Mouse (Mus musculus) CD4-positive naive resting alpha-beta T cell, adult 57 days (primary cell): Measurements from ENCODE around the gene Arvcf. TPM values are rescaled to one million over a fixed set of nuclear protein-coding genes. Genes with fewer than 3 reads are reported as not detected.

Experiments
- total RNA-seq: library from RNA; stranded (reverse); gene quantifications from one replicate; pipeline ENCODE4 v1.2.4, GENCODE M21; 2023

Gene Arvcf
- total RNA-seq: 4.8 TPM

DNA sequence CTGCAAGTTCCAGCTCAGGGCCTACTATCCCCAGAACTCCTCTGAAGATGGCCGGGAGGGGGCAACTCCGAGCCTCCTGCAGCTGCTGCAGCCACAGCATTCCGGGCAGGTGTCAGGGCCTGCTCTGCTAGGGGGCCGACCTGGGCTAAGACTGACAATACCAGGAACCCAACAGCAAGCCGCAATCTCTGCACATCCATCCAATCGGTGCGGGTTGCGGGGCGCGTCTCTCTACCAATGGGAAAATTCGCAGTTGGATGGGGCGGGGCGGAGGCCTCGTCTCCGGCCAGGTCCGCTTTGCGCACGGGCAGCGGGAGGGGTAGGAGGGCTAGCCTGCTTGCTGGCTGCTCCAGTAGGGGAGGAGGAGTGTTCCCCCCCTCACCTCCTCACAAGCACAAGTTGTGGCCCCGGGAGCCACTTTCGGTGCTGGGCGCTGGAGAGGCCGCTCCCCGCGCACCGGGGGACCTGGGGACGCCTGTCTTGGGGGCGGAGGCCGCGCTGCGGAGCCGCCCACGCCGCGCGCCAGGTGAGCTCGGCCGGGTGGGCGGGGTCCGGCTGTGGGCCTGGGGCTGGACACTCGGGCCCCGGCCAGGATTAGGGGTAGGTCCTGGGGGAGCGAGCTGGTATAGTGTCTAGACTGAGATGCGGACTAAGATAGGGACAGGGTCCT, at the start of gene Arvcf, which contains the start of gene Tango2:
TSS of gene Arvcf (plus strand) at position 252 of the 670 bp plus-strand sequence.
TSS of gene Tango2 (minus strand) at position 173 of the 670 bp plus-strand sequence.

DNA sequence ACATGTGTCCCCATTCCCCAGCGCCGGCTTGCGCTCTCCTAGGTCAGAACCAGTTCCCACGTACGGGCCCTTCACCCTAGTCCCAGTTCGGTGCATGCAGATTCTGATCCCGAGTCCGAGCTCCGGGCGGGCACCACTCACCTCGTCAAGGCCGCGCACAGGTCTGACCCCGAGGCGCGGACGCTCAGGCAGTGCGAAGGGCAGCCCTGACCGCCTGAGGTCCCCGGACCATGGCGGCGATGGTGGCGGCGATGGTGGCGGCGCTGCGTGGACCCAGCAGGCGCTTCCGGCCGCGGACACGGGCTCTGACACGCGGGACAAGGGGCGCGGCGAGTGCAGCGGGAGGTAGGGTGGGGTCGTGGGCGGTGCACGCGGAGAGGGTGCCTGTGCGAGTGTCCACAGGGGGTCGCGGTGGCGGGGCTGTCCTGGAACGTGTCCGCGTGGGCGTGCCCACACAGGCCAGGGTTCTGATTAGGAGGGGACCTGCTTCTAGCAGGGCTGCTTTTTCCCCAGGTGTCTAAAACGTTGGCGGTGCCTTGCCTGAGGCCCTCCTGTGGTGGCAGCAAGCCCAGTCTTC, 78.3 kb downstream of the Arvcf start, which contains the start of gene Txnrd2:
TSS of gene Txnrd2 (plus strand) at position 170 of the 577 bp plus-strand sequence.

DNA sequence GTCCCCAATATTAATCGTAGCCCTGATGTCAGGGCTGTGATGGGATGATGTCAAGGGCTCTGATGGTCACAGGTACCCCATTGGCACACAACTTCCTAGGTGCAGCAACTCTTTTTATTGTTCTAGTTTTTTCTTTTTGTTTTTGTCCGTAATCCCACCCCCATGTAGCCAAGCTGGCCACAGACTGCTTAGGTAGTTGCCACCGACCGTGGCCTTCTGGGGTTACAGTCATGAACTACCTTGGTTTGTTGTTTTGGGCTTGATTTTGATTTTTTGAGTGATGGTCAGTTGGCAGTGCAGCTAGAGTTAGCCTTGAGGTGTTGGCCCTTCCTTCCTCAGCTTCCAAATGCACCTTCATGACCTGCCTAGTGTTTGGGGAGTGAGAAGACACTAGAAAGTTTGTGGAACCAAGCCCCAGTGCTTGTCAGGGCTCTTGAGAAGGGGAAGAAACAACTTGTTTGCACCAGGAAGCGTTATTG, 78.9 kb downstream of the Arvcf start, which contains the start of gene Comt:
TSS of gene Comt (minus strand) at position 51 of the 479 bp plus-strand sequence.

Other genes starting within 250 kb of the Arvcf start
- not detected for gene Rtn4r, start 220.5 kb upstream of the Arvcf start, total RNA-seq
- not detected for gene Ccdc188, start 130.3 kb upstream of the Arvcf start, total RNA-seq
- 25.3 TPM for gene Zdhhc8, start 113.0 kb upstream of the Arvcf start, total RNA-seq
- 72.0 TPM for gene Trmt2a, start 99.5 kb upstream of the Arvcf start, total RNA-seq
- gene Ranbp1, start 99.5 kb upstream of the Arvcf start, total RNA-seq: 90.1 TPM
- gene Gm49776, start 89.9 kb upstream of the Arvcf start, total RNA-seq: not detected
- 44.6 TPM for gene Dgcr8, start 58.9 kb upstream of the Arvcf start, total RNA-seq
- 44.7 TPM for gene Tango2, start 79 bp upstream of the Arvcf start, total RNA-seq
- gene Txnrd2, start 78.2 kb downstream of the Arvcf start, total RNA-seq: 17.0 TPM
- 12.6 TPM for gene Comt, start 78.7 kb downstream of the Arvcf start, total RNA-seq
- gene Gnb1l, start 150.5 kb downstream of the Arvcf start, total RNA-seq: 13.2 TPM
- 9.1 TPM for gene Rtl10, start 150.7 kb downstream of the Arvcf start, total RNA-seq
- gene Tbx1, start 242.5 kb downstream of the Arvcf start, total RNA-seq: not detected